Mouse (Mus musculus): ENCODE data around the gene Ppfibp2. TPM values are rescaled to one million over a fixed set of nuclear protein-coding genes. Genes with fewer than 3 reads are reported as not detected.

Ppfibp2 gene
- total RNA-seq, 1 experiment: 6.0 TPM

DNA sequence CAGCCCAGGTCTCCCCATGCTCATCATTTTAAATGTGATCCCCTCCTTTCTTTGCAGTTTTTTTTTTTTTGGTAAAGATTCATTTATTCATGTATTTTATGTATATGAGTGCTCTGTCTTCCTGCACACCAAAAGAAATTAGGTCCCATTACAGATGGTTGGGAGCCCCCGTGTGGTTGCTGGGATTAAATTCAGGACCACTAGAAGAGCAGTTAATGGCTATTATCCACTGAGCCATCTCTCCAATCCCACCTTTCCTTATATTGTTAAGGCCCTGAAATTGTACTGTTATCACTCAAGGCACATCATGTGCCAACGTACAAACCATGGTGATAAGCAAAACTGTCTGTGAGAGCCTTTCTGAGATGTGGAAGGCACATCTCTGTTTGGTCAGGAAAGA is 143.7 kb downstream of the Ppfibp2 start:
- Histone ChIP-seq H3K4me1 (ENCODE audit: control insufficient read depth in 2 of 2, insufficient read depth in 2 of 2, low read length in 2 of 2, poor library complexity in 1 of 2) (0 out of 4 replicates have a peak, but pooled peaks cover 0 to 2% of the 10 kb centered on the region in 2 experiments), H3K27ac (ENCODE audit: insufficient read depth, low read depth, low read length, poor library complexity, severe bottlenecking) (no peak overlapping the region), H3K36me3 (ENCODE audit: control insufficient read depth, insufficient read depth, low read length, poor library complexity, severe bottlenecking) (no peaks in the 10 kb centered on the region; the same call in 1 of the 2 replicates), H3K9ac (ENCODE audit: insufficient read depth, low read depth, low read length, poor library complexity, severe bottlenecking) (no peak overlapping the region), H3K4me3 (ENCODE audit: insufficient read depth in 1 of 2, low read depth in 1 of 2, low read length in 2 of 2, poor library complexity in 1 of 2, severe bottlenecking in 1 of 2) (no peak overlapping the region), H3K9me3 (ENCODE audit: control insufficient read depth, insufficient read depth, low read depth, low read length) (no peaks in the 10 kb centered on the region)
- in situ Hi-C loops (cut with MboI; ENCODE audit: low sequenced_read_pairs in 2 of 2, unreplicated experiment in 2 of 2): loop anchor here in 1 of 2 experiments (25.0 kb wide), 1 partner anchor 526 kb away; the partner anchor contains the start of gene Rbmxl2
- no peak for TF ChIP-seq CHD2 (IDR thresholded peaks at IDR 0.05; ENCODE audit: low read depth, low read length)
- no peak for TF ChIP-seq MAFK (IDR thresholded peaks at IDR 0.05; ENCODE audit: insufficient read depth, low read depth, low read length)
- TF ChIP-seq ZC3H11A (IDR thresholded peaks at IDR 0.05; ENCODE audit: borderline replicate concordance, low read depth, low read length): no peak
- TF ChIP-seq HCFC1 (IDR thresholded peaks at IDR 0.05; ENCODE audit: borderline replicate concordance, insufficient read depth, low read length): no peak
- no peak for TF ChIP-seq ZNF384 (IDR thresholded peaks at IDR 0.05; ENCODE audit: low read depth, low read length)
- DNase-seq (ENCODE audit: low read depth, low spot score): no peak

DNA sequence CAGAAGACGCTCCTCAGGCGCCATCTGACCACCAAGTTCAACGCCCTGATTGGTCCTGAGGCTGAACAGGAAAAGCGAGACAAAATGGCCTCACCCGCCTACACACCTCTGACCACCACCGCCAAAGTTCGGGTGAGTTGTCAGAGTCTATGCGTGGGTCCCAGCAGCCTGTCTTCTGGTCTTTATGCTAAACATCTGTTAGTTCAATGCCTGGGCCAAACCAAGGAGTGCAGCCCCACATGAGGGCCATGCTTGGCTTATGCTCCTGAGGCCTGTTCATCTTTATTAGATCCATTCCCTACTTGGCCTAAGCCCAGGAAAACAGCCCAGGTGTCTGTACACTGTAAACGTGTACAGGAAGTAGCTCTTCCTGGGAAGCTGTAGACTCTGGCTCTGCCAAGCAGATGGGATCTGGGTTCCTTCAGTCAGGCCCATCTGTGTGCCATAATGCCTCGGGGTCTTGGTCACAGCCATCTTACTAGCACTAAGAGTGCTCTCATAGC is 148.0 kb downstream of the Ppfibp2 start:
- no peak for DNase-seq (ENCODE audit: low read depth, low spot score)
- Histone ChIP-seq H3K9ac (ENCODE audit: insufficient read depth, low read depth, low read length, poor library complexity, severe bottlenecking) (no peak overlapping the region), H3K27ac (ENCODE audit: insufficient read depth, low read depth, low read length, poor library complexity, severe bottlenecking) (no peak overlapping the region), H3K9me3 (ENCODE audit: control insufficient read depth, insufficient read depth, low read depth, low read length) (no peaks in the 10 kb centered on the region), H3K4me1 (ENCODE audit: control insufficient read depth in 2 of 2, insufficient read depth in 2 of 2, low read length in 2 of 2, poor library complexity in 1 of 2) (0 out of 4 replicates have a peak, but pooled peaks cover 0 to 2% of the 10 kb centered on the region in 2 experiments), H3K4me3 (ENCODE audit: insufficient read depth in 1 of 2, low read depth in 1 of 2, low read length in 2 of 2, poor library complexity in 1 of 2, severe bottlenecking in 1 of 2) (no peak overlapping the region), H3K36me3 (ENCODE audit: control insufficient read depth, insufficient read depth, low read length, poor library complexity, severe bottlenecking) (no peaks in the 10 kb centered on the region; the same call in 1 of the 2 replicates)
- in situ Hi-C loops (cut with MboI; ENCODE audit: low sequenced_read_pairs in 2 of 2, unreplicated experiment in 2 of 2): loop anchor here in 1 of 2 experiments (25.0 kb wide), 1 partner anchor 531 kb away; the partner anchor contains the start of gene Rbmxl2
- TF ChIP-seq MAFK (IDR thresholded peaks at IDR 0.05; ENCODE audit: insufficient read depth, low read depth, low read length) (no peak), ZNF384 (IDR thresholded peaks at IDR 0.05; ENCODE audit: low read depth, low read length) (no peak), HCFC1 (IDR thresholded peaks at IDR 0.05; ENCODE audit: borderline replicate concordance, insufficient read depth, low read length) (no peak), CHD2 (IDR thresholded peaks at IDR 0.05; ENCODE audit: low read depth, low read length) (no peak), ZC3H11A (IDR thresholded peaks at IDR 0.05; ENCODE audit: borderline replicate concordance, low read depth, low read length) (no peak)

DNA sequence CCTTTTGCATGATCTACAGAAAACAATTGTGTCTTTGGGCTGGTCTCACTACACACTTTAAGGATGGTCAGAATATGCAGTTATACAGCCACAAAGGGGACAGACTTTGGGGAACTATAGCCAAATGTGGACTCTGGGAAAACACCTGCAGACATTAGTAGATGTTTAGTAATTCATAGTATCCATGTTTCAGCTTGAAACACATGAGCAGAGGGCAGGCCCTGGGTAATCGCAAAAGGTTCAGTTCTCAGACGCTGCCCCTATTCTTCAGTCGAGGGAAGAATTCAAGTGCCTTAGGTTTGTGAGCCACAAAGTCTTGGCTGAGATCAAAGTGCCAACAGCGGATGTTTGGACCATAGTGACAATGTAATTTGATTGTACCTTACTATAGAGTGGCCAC is 149.4 kb downstream of the Ppfibp2 start:
- in situ Hi-C loops (cut with MboI; ENCODE audit: low sequenced_read_pairs in 2 of 2, unreplicated experiment in 2 of 2): loop anchor here in 1 of 2 experiments (25.0 kb wide), 1 partner anchor 532 kb away; the partner anchor contains the start of gene Rbmxl2
- Histone ChIP-seq H3K27ac (ENCODE audit: insufficient read depth, low read depth, low read length, poor library complexity, severe bottlenecking) (no peak overlapping the region), H3K9ac (ENCODE audit: insufficient read depth, low read depth, low read length, poor library complexity, severe bottlenecking) (no peak overlapping the region), H3K9me3 (ENCODE audit: control insufficient read depth, insufficient read depth, low read depth, low read length) (no peaks in the 10 kb centered on the region), H3K4me3 (ENCODE audit: insufficient read depth in 1 of 2, low read depth in 1 of 2, low read length in 2 of 2, poor library complexity in 1 of 2, severe bottlenecking in 1 of 2) (no peak overlapping the region), H3K36me3 (ENCODE audit: control insufficient read depth, insufficient read depth, low read length, poor library complexity, severe bottlenecking) (no peaks in the 10 kb centered on the region; the same call in 1 of the 2 replicates), H3K4me1 (ENCODE audit: control insufficient read depth in 2 of 2, insufficient read depth in 2 of 2, low read length in 2 of 2, poor library complexity in 1 of 2) (0 out of 4 replicates have a peak, but pooled peaks cover 0 to 2% of the 10 kb centered on the region in 2 experiments)
- no peak for DNase-seq (ENCODE audit: low read depth, low spot score)
- no peak for TF ChIP-seq ZNF384 (IDR thresholded peaks at IDR 0.05; ENCODE audit: low read depth, low read length)
- no peak for TF ChIP-seq HCFC1 (IDR thresholded peaks at IDR 0.05; ENCODE audit: borderline replicate concordance, insufficient read depth, low read length)
- TF ChIP-seq CHD2 (IDR thresholded peaks at IDR 0.05; ENCODE audit: low read depth, low read length): no peak
- no peak for TF ChIP-seq ZC3H11A (IDR thresholded peaks at IDR 0.05; ENCODE audit: borderline replicate concordance, low read depth, low read length)

DNA sequence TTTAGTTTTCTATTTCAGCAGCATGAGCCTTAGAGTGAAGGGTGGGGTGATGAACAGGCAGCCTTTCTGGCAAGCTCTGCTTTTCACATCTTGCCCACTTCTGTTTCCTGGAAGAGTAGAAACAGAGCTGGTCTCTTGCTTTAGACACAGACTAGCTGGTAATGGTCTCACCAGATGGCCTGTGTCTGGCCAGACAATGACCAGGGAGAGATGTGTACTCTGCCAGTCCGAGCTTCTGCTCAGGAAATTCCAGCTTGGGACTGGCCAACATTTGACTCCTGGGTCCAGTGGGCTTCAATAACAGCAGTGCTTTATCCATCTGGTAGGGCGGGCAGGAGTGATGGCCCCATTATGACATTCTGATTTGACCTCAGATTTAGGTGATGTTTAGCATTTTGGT is 150.1 kb downstream of the Ppfibp2 start:
- no peak overlapping the region for H3K4me3 ChIP-seq (ENCODE audit: insufficient read depth in 1 of 2, low read depth in 1 of 2, low read length in 2 of 2, poor library complexity in 1 of 2, severe bottlenecking in 1 of 2)
- H3K9ac ChIP-seq (ENCODE audit: insufficient read depth, low read depth, low read length, poor library complexity, severe bottlenecking): no peak overlapping the region
- 0 out of 4 replicates have a peak, but pooled peaks cover 0 to 2% of the 10 kb centered on the region in 2 experiments for H3K4me1 ChIP-seq (ENCODE audit: control insufficient read depth in 2 of 2, insufficient read depth in 2 of 2, low read length in 2 of 2, poor library complexity in 1 of 2)
- H3K27ac ChIP-seq (ENCODE audit: insufficient read depth, low read depth, low read length, poor library complexity, severe bottlenecking): no peak overlapping the region
- TF ChIP-seq CHD2 (IDR thresholded peaks at IDR 0.05; ENCODE audit: low read depth, low read length) (no peak), HCFC1 (IDR thresholded peaks at IDR 0.05; ENCODE audit: borderline replicate concordance, insufficient read depth, low read length) (no peak), MAFK (IDR thresholded peaks at IDR 0.05; ENCODE audit: insufficient read depth, low read depth, low read length) (no peak), ZC3H11A (IDR thresholded peaks at IDR 0.05; ENCODE audit: borderline replicate concordance, low read depth, low read length) (no peak), ZNF384 (IDR thresholded peaks at IDR 0.05; ENCODE audit: low read depth, low read length) (no peak)
- no peak for DNase-seq (ENCODE audit: low read depth, low spot score)
- in situ Hi-C loops (cut with MboI; ENCODE audit: low sequenced_read_pairs in 2 of 2, unreplicated experiment in 2 of 2): loop anchor here in 1 of 2 experiments (25.0 kb wide), 1 partner anchor 533 kb away; the partner anchor contains the start of gene Rbmxl2
- no peaks in the 10 kb centered on the region; the same call in 1 of the 2 replicates for H3K36me3 ChIP-seq (ENCODE audit: control insufficient read depth, insufficient read depth, low read length, poor library complexity, severe bottlenecking)
- no peaks in the 10 kb centered on the region for H3K9me3 ChIP-seq (ENCODE audit: control insufficient read depth, insufficient read depth, low read depth, low read length)

All from ES-E14 (cell line).